Mouse (Mus musculus): ENCODE results near the gene Riok2. TPM values are rescaled to one million over a fixed set of nuclear protein-coding genes. Genes with fewer than 3 reads are reported as not detected.

Riok2 gene
- total RNA-seq, 2 experiments from 2014 or later, result 12.0 to 13.4 TPM

Other genes starting within 250 kb of the Riok2 start
- gene Lix1, start 28.4 kb downstream of the Riok2 start, total RNA-seq (2021), result 1 to 10 TPM; 2.9 to 3.2 TPM